Mouse (Mus musculus): Measurements from ENCODE around the gene Tal1.

Tal1 gene

DNA sequence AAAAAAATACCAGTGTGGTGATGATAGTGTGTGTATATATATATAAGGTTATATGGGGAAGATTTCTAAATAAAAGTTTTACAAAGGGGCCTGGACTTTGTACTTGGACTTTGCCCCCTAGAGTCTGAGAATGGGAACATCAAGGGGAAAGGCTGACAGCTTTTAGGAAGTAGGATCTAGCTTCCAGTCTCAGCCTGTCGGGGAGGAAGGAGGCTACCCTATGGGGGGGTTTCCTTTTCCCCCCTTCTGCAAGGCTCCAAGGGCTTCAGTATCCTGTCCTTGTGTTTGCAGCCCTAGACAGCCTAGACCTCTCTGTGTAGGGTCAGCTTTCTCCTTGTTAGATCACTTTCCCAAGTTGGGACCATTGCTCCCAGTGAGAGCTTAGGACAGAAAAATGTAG is 15.4 kb downstream of the Tal1 start:
- no peak for DNase-seq (ENCODE audit: low spot score in 2 of 2)

DNA sequence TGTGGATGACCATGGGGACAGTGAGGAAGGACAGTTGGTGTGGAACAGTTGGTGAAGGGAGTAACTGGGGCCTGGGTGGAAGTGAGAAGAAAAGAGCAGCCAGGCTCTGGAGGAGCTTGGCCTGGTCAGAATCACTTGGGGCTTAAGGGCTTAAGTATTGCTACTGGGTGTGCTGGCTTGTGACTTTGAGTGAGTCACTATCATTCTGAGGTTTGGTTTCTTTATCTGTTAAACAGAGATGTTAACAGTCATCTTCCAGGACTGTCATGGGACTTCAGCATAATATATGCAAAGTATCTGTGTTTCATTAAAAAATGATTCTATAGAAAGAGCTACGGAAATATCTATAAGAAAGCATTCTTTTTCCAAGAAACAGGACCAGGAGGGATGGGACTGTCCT is 18.6 kb downstream of the Tal1 start:
- no peak for DNase-seq (ENCODE audit: low spot score in 2 of 2)

DNA sequence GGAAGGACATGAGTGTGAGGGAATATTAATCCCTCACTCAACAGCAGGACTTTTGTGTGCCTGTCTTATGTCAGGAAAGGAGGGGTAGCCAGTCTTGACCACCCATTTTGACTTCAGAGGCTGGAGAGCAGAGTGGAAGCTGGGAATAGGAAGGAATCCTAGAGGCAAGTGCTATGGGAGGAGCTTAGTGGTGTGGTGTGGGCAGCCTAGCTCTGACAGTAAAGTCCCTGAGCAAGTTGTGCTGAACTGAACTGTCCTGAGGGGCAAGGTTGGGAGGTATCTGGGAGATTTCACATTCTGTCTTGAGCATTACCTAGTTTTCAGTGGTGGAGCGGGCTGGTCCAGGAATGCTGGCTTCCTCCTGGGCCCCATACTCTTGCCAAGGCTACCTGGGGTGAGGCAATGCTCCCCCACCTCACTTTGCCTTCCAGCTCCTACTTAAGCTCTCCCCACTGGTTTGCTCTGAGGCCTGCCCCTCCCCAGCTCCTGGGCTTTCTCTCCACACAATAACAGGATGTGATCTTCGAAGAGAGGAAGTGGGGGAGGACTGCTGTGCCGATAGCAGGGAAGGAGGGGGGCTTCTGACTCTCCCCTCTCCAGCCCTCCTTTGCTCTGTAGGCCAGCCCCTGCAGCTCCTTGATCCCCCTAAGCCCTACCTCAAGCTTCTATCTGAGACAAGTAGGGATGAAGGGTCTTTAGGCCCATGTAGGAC is 19.1 kb downstream of the Tal1 start:
- DNase-seq (ENCODE audit: low spot score in 2 of 2): no peak

DNA sequence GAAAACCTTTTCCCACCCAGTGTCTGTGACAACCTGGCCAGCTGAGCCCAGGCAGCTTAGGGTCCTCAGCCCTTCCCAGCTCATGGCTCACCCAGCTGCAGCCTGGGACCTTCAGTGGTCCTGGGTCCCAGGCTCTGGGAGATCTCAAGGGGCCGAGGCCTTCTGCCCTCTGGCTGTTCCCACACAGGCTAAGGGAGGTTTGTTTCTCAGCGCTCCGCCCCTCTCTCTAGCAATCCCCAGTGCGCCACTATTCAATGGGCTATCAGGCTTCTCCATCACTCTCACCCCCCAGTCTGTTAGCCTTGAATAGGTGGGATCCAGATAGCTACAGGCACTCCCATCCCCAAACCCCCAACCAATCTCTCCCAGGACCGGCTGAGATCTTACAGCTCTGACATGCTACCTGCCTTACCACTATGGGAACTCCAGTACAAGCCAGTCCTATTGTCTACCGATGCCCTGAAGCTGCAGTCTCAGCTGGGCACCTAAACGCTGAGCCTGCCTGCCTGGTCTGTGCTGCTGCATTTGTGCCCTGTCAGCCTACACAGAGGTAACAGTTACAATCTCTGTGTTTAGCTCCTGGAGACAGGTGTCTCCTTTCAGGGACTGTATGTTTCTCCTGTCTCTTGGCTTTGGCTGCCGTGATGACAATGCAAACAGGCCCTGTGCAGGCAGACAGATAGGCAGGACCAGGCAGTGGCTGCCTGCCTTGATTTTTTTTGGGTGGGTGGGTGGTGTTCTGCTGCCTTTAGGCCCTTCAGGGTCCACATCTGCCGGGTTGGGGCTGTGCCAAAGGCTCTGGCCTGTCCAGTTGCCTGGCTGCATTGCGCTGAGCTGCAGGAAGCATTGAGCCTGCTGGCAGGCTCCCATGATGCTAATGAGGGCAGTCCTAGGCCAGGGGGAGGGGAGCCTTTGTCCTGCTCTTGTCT is 22.9 kb downstream of the Tal1 start:
- DNase-seq (ENCODE audit: low spot score in 2 of 2): no peak

DNA sequence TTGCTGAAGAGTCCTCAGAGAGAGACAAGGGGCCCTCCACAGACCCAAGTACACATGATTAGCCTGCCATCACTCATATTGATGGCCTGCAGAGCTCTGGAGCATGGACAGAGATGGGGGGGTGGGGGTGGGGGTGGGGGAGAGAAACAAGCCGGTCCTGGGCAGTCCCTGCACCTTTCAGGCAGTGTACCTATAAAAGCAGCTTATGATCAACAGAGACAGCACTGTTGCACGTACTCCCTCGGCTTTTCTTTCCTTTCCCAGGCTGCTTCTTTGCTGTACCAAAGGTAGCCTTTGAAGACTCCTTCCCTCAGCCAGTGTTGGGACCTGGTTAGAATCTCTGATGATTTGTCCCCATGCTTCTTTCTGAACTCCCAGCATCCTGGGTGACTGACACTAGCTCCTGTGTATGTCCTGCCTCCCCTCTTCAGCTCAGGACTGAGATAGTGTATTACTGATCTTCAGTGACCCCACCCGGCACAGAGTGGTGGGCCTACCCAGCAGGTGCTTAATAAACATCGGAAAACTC is 23.7 kb downstream of the Tal1 start:
- no peak for DNase-seq (ENCODE audit: low spot score in 2 of 2)

DNA sequence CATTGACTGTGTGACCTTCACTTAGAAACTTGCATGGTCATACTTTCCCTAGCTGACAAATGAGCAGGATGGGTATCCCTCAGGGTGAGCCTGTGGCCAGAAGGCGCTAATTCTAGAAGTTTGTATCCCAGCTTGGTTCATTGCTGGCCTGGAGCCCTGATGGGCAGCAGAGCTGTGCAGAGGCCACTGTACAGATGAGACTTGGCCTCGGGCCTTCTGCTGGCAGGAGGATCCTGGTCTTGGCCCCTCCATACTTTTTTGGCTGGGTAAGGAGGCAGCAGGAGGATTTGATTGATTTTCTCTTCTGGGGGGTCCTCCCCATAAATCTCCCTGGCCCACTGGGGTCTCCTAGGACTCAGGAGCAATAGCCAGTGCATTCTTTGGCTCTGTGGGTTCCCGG is 26.8 kb downstream of the Tal1 start:
- no peak for DNase-seq (ENCODE audit: low spot score in 2 of 2)

DNA sequence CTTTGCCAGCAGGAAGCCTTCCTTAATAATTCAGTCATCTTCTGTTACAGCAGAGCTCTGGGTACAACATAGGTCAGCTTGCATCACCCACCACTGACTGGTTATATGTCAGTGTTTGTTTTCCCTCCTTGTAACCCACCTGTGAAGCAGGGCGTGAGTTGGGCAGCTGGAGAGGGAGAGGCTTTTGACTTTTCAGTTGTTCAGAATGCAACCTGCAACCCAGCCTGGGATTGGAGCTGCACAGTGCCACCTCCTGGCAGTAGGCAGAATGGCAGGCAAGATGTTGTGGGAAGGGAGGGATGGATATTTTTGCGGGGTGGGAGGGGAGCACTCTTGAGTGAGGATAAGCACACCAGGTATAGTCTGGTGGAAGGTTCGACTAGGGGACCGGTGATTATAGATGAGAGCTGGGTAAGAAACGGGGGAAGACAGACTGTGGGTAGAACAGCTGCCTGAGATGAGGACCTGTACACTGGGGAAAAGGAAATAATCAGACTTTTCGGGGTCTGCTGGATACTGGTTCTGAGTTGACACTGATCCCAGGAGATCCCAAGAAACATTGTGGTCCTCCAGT is 29.4 kb downstream of the Tal1 start:
- DNase-seq (ENCODE audit: low spot score in 2 of 2): peak; percentile 24 to 31

DNA sequence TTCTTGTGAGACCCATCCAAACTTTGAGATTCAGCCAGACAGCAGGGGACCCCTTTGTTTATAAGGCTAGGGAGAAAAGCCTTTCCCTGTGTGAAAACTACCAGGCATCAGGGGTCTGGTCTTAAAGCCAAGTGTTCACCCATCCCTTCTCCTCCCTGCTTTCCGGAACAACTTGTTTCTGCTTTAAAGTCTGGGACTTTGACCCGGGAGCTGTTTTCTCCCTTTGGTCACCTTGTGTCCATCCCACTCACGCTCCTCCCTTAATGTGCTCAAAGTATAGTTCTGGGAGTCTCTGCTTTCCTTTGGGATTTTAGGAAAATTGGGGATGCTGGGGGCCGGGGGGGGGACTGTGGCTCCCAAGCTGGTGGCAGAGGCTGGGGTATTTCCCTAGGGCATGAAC is 30.0 kb downstream of the Tal1 start:
- no peak for DNase-seq (ENCODE audit: low spot score in 2 of 2)

DNA sequence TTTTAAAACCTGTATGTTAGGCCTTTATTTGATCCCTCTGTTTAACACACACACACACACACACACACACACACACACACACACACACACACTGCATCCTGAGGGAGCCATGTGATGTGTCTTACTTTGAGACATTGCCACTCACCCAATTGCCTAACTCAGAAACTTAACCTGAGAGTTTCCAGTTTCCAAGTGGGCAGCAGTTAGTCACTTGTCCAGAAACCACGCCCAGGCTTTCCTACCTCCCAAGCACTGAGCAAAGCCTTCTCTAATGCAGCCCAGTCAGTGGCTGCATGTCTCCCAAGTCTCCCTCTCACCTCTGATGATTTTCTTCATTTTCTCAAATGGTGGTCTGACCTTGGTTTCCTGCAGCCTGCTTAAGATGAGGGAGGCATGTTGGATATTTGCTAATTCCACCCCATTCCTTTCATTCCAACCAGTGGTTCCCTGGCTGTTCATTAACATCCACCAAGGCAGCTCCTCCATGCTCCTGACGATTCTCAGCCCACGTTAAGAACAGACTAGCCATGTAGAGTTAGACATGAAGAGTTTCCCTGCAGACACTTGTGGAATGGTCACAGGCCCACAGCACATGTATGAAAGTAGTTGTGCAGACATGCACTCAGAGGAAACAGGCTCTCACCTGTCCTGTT is 30.7 kb downstream of the Tal1 start:
- DNase-seq (ENCODE audit: low spot score in 2 of 2): no peak

DNA sequence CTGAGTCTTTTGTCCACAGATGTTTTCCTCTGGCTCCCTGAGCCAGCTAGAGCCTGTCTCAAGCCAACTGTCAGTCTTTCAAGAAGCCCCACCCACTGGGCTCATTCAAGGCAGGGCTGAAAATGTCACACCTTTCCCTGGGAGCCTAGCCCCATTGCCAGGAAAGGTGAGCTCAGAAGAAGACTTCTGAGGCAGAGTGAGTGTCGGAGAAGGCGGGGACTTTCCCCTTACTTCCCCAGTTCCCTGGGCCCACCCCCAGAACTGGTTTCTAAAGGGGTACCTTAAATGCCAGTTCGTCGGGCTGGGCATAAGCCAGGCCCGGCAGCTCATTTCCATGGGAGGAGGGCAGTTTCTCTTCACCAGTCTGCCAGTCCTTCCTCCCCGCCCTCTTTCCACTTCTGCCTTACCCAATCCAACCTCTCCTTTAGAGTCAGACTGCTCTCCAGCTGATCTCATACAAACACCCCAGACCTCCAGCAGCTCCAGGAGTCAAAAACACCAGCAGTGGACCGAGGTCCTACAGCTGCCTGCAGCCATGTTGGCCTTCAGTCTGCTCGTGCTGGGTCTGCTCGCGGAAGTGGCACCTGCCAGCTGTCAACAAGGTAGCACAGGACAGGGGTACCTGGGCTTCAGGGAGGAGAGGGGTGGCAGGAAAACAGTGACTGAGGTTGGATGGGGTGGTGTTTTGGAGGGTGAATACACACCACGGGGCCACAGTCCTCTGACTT is 32.5 kb downstream of the Tal1 start, which contains the start of gene Pdzk1ip1:
Gene Pdzk1ip1, plus strand, starts transcription at position 98 of the 728 bp plus-strand sequence.
- DNase-seq (ENCODE audit: low spot score in 2 of 2): no peak

DNA sequence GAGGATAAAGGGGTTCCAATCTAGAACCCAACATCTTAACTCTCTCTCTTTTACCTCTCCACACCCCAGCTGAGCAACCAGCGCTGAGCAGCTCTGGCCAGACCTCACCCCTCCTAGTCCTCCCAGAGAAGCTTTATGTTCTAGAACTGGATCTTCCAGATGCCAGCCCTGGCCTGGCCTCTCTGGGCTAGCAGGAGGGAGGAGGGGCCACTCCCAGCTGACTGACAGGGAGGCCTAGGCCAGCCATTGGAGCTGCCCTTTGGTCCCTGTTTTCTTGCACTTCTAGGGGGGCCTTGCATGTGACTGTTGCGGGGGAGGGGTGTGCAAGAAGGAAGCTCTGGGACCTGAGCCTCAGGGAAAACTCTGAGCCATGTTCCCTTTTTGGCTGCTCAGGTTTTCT is 34.4 kb downstream of the Tal1 start:
- no peak for DNase-seq (ENCODE audit: low spot score in 2 of 2)

DNA sequence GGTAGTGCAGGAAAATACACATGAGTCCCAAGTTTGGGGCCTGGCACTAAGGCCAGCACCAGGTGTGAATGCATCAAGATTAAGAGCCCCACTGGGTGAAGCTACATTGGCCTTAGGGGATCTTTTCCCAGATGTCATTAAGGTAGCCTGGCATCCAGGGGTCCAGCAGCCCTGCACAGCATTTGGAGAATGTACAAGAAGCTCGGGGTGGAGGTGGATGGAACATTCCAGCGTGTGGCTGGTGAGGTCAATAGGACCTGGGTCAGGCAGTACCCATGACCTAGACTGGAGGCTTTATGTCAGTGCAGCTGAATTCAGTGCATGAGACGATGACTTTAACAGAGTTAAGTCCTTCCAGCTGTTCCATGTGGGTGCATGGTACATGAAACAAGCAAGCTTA is 35.6 kb downstream of the Tal1 start:
- no peak for DNase-seq (ENCODE audit: low spot score in 2 of 2)

DNA sequence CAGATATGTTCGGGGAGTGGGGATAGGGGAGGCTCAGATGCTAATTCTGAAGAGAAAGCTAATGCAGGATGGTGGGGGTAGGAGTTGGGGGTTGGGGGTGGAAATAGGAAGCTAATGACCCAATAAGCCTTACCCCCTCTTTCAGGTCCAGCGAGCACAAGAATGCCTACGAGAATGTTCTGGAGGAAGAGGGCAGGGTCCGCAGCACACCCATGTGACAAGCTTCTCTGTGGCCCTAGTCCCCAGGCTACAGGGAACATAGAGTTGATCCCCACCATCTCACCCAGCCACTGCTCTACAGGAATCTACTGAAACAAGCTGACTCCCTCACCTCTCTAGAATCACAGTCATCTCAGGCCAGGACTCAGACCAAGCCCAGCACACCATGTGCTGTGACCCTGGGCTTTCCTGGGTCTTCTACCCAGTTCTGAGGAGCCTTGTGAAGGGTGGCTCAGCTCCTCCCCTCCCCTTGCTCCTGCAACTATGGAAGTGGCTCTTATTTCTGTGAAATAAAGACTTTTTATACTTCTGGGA is 37.2 kb downstream of the Tal1 start:
- no peak for DNase-seq (ENCODE audit: low spot score in 2 of 2)

DNA sequence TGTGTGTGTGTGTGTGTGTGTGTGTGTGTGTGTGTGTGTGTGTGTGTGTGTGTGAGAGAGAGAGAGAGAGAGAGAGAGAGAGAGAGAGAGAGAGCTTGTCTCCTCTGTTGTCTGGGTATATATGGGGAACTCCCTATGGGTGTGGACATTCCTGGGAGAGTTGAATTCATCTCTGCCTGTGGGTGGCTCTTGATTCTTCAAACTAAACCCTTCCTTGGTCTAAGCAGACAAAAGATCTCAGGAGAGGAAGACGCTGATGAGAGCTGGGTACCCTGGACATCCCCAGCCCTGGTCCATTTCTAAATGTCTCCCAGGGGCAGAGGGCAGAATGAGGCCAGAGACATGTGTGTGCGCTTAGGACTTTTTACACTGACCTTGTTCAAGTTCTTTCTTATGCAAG is 37.8 kb downstream of the Tal1 start:
- no peak for DNase-seq (ENCODE audit: low spot score in 2 of 2)

DNA sequence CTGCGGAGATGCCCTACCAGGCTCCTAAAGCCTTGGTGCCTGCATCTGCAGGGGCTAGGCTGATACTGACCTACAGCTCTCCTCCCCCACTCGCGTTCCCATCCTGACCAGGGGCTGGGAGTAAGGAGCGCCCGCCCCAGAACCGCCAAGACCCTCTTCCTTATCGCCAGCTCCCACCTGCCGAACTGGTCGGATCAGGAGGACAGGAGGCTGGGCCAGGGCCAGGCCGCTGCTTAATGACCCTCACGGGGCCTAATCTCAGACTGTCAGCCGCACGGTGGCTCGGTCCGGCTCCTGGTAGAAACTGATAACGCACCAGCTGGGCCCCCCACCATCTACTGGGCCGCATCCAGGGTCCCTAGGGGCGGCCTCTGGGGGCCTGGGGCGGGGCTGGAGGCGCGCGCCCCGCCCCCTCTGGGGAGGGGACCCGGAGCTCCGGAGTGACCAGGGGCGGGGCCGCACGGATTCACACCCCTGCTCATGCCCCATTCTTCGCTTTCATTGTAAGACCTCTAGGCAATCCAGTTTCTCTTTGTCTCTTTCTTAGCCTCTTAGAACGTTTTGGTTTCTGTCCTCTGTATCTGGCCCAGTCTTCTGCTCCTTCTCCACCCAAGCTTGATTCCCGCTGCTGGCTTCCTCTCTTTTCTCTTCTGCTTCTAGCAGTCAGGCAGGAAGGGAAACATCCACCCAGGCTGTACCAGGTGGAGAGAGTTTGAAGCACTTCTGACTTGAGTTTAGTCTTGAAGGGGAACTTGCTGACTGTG is 39.6 kb downstream of the Tal1 start:
- no peak for DNase-seq (ENCODE audit: low spot score in 2 of 2)

DNA sequence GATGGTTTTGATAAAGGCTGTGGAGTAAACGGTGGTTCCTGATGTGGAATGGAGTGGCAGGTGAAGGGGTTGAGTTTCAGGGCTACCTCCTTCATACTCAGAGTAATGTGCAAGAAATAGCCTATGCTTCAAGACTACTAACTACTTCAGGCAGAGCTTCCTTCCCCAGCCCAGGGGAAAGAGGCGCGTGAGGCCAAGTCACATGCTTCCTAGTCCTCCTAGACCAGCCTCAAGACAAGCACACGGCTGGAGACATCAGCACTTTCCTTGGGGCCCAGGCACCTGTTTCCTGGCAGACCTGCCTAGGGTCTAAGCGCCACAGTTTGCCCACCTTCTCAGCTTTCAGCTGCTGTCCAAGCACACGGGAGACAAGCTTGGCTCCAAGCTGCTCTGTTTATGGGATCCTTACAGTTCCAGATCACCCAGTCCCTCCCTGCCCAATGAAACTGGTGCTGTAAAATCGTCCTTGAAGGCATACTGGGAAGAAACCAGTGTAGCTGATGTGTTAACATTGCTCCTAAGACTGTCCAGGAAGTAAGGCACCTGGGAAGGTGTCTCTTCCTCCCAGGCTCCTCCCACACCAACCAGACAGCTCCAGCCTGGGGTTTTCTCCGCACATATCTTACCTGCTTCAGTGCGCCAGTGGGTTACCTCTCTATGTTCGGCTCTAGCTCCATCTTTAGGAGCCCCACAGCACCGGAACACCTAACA is 40.4 kb downstream of the Tal1 start:
- no peak for DNase-seq (ENCODE audit: low spot score in 2 of 2)

DNA sequence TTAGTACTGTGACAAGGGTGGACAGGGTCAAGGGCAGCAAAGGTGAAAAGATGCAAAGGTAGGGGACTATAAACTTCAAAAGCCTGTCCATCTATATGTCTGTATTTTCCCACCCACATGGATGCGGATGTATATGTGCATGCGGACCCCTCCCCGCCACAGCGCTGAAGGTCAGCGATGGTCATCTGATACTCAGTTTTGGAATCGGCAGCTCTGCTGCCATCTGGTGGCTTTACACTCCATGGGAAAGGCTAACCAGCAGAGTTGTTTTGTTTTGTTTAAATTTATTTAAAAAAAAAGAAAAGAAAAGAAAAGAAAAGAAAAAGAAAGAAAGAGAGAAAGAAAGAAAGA is 40.9 kb downstream of the Tal1 start:
- DNase-seq (ENCODE audit: low spot score in 2 of 2): no peak

DNA sequence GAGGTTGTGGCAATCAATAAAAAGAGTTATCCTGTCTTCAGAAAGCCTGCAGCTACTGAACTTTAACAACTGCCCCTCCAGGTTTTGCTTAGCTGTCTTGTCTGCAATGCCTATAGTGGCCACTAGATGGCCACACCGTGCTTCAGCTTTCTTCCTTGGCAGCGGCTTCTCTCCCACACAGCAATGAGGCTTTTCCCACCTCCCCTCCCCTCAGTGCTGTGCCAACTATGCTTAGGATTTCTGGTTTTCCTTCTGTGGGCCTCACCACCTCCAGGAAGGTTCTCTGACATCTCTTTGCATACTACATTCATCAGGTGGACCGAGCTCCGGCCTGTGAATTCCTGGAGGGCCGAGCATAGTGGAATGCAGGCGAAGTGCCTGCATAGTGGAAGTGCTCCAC is 45.5 kb downstream of the Tal1 start:
- peak; percentile 55 to 58 for DNase-seq (ENCODE audit: low spot score in 2 of 2)

DNA sequence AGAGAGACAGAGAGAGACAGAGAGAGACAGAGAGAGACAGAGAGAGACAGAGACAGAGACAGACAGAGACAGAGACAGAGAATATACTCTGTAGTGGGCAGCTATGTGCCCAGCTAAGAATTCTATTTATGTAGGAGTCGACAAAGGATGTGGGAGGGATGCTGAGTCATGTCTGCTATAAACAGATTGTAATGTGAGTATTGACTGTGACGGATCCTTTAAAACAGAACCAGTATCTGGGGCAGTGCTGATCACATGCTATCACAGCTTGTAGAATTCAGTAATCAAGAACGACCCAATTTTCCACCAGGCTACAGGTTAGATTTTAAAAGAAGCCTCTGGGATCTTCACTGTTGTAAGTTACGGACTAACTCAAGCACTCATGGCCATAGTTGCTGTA is 47.3 kb downstream of the Tal1 start:
- DNase-seq (ENCODE audit: low spot score in 2 of 2): no peak

DNA sequence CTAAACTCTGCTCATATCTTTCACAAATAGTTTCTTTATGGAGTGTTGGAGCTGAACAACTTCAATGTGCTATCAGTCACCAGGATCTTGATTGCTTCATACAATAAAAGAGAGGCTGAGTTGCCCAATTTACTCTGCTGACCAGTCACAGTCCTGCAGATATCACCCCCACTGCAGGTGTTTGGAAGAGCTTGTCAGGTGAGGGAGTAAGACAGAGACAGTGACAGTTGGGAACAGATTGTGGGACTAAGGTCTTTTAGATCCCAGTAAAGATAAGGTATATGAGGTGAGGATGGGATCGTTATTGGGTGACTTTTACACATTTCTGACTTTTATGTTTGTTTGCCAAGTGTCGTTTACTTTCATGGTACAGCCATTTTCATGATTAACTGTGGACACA is 54.9 kb downstream of the Tal1 start:
- no peak for DNase-seq (ENCODE audit: low spot score in 2 of 2)

All from frontal cortex, postnatal 25 days (tissue).